Mouse (Mus musculus) heart, postnatal 0 days (tissue): ENCODE results near the gene Grin1. TPM values are rescaled to one million over a fixed set of nuclear protein-coding genes. Genes with fewer than 3 reads are reported as not detected.

Source experiments
- ATAC-seq: fragments of 200-750 bp; cut with Nextera tagmentation; 2 replicates; pipeline ENCODE4 v1.8.0; 2017; ENCODE audit warnings: low read depth, moderate number of reproducible peaks, moderate library complexity; ENCODE audit not compliant: insufficient read depth
- DNase-seq: peaks from one replicate; pipeline ENCODE4 v3.0.0-alpha.2; 2016; ENCODE audit warnings: low spot score
- H3K27ac ChIP-seq: fragments of 300-500 bp; sonication (generic); 2 replicates; pipeline ENCODE4 v1.5.1; 2014; ENCODE audit warnings: low read depth, mild to moderate bottlenecking
- H3K27me3 ChIP-seq: fragments of 300-500 bp; sonication (generic); 2 replicates; pipeline ENCODE4 v1.6.1; 2014; ENCODE audit warnings: low read length, mixed read lengths; ENCODE audit not compliant: control insufficient read depth, insufficient read depth
- H3K36me3 ChIP-seq: fragments of 300-500 bp; sonication (generic); replicated peaks from 2 replicates; pipeline ENCODE4 v1.6.1; 2014; ENCODE audit warnings: low read length, mixed read lengths; ENCODE audit not compliant: control insufficient read depth, insufficient read depth
- H3K4me1 ChIP-seq: fragments of 300-500 bp; sonication (generic); 2 replicates; pipeline ENCODE4 v1.6.1; 2014; ENCODE audit warnings: antibody characterized with exemption; ENCODE audit not compliant: control insufficient read depth, insufficient read depth
- H3K4me2 ChIP-seq: fragments of 300-500 bp; sonication (generic); 2 replicates; pipeline ENCODE4 v1.6.1; 2014; ENCODE audit warnings: low read depth, mild to moderate bottlenecking, low read length, moderate library complexity
- H3K4me3 ChIP-seq: fragments of 300-500 bp; sonication (generic); 2 replicates; pipeline ENCODE4 v1.5.1; 2014; ENCODE audit warnings: low read depth, low read length
- H3K9ac ChIP-seq: fragments of 300-500 bp; sonication (generic); replicated peaks from 2 replicates; pipeline ENCODE4 v1.6.1; 2014; ENCODE audit warnings: low read depth, low read length, mixed read lengths
- H3K9me3 ChIP-seq: fragments of 300-500 bp; sonication (generic); replicated peaks from 2 replicates; pipeline ENCODE4 v1.6.1; 2016; ENCODE audit warnings: low read length; ENCODE audit not compliant: control insufficient read depth
- CTCF ChIP-seq: IDR thresholded peaks from 2 replicates; pipeline ENCODE4 v1.5.1; 2016; ENCODE audit warnings: antibody characterized with exemption, control low read depth, low read depth
- EP300 ChIP-seq: IDR thresholded peaks from 2 replicates; pipeline ENCODE4 v1.6.1; 2016; ENCODE audit warnings: antibody characterized with exemption, low read depth
- WGBS: fragments of 180-500 bp; shearing (Covaris S2); extraction: QIAGEN DNeasy Blood & Tissue Kit; methylation state at CpG from one replicate; pipeline ENCODE4 v1.1.7; 2014; 5-methylcytosine and 5-hydroxymethylcytosine counted together
- polyA plus RNA-seq: library from polyadenylated mRNA; unstranded; fragments of >200 nt; fragmentation: Nextera tagmentation; extraction: Ambion mirVana; gene quantifications from 2 replicates; pipeline ENCODE4 v1.2.1, GENCODE M21; 2015
- total RNA-seq: library from RNA; depleted of rRNA; stranded (reverse); fragments of >200 nt; gene quantifications from 2 replicates; pipeline ENCODE4 v1.2.3, GENCODE M21; 2014; ENCODE audit warnings: low replicate concordance

Gene Grin1
- total and polyA plus RNA-seq, 2 experiments from 2014 or later = 0.46 TPM; not detected in 1

- no peak overlapping the region for H3K9ac ChIP-seq
- 81% methylated on average over 7 of the region's 7 CpGs for WGBS
- no peak for ATAC-seq
- TF ChIP-seq CTCF (no peak), EP300 (no peak)
- H3K27ac ChIP-seq = no peak overlapping the region
- H3K4me3 ChIP-seq = no peak overlapping the region
- peaks cover 23% of the 10 kb centered on the region for H3K36me3 ChIP-seq
- peaks cover 53% of the 10 kb centered on the region for H3K27me3 ChIP-seq
- no peaks in the 10 kb centered on the region for H3K9me3 ChIP-seq
- no peak overlapping the region for H3K4me2 ChIP-seq
- peaks cover 18% of the 10 kb centered on the region for H3K4me1 ChIP-seq
- no peak for DNase-seq
Observed at GRCm38 (mm10) chr2:25288734-25289345, 30.1 kb downstream of the Grin1 start.

DNA sequence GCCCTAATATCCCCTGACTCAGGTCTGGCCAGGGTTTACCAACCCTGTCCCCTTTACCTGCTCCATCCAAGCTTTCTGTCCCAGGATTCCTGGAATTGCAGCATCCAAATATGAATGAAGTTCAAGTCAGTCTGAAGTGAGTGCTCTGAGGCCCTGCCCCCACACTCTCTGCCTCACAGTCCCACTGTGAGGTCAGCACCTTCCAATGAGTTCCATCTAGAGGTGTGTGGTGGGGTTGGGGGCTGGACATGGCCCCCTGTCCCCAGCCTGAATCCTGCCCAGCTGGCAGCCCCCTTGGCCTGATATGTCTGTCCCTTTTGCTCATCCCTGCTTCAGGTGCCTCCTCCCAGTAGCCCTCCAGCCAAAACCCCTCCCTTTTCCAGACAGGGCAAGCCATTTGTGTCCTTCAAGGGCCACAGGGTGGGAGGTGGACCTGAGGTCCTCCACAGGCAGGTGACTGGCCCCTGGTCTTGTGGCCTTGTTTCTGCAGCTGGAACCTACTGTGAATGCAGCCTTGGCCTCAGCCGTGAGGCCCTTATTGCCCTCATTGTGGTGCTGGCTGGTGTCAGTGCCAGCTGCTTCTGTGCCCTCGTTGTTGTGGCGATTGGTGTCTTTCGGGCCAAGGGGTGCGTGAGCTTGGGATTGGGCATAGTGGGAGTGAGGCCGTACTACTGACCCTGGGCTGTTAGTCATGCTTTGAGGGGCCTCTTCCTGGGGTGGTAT is 30.9 kb downstream of the Grin1 start, which contains the start of gene Tmem210:
Tmem210 (plus strand) TSS at position 219 of the 723 bp plus-strand sequence.
- Histone ChIP-seq H3K4me1 (peaks cover 18% of the 10 kb centered on the region), H3K36me3 (peaks cover 29% of the 10 kb centered on the region), H3K27me3 (peaks cover 49% of the 10 kb centered on the region), H3K4me3 (no peak within 1 kb of the TSS), H3K4me2 (no peak within 1 kb of the TSS), H3K9me3 (no peaks in the 10 kb centered on the region), H3K27ac (no peak within 1 kb of the TSS), H3K9ac (no peak within 1 kb of the TSS)
- DNase-seq (no peak), ATAC-seq (no peak)
- TF ChIP-seq CTCF = no peak
- TF ChIP-seq EP300 = no peak
- 73% methylated on average over 6 of the region's 6 CpGs for WGBS

GRCm38 (mm10) chr2:25286837-25287636 is 31.9 kb downstream of the Grin1 start:
- Histone ChIP-seq H3K27me3 (peaks cover 41% of the 10 kb centered on the region), H3K9me3 (no peaks in the 10 kb centered on the region), H3K36me3 (peaks cover 40% of the 10 kb centered on the region), H3K4me3 (no peak overlapping the region), H3K27ac (no peak overlapping the region), H3K4me1 (peaks cover 12% of the 10 kb centered on the region), H3K4me2 (no peak overlapping the region), H3K9ac (no peak overlapping the region)
- no peak for DNase-seq
- TF ChIP-seq CTCF = no peak
- TF ChIP-seq EP300 = no peak
- WGBS = 24% methylated on average over 7 of the region's 7 CpGs
- ATAC-seq = peak; percentile 43

- Histone ChIP-seq H3K27ac (no peak overlapping the region), H3K36me3 (peaks cover 44% of the 10 kb centered on the region), H3K4me1 (peaks cover 11% of the 10 kb centered on the region), H3K27me3 (peaks cover 34% of the 10 kb centered on the region), H3K9me3 (no peaks in the 10 kb centered on the region), H3K4me2 (no peak overlapping the region), H3K4me3 (no peak overlapping the region), H3K9ac (no peak overlapping the region)
- TF ChIP-seq EP300 (no peak), CTCF (no peak)
- DNase-seq (no peak), ATAC-seq (no peak)
- WGBS = 53% methylated on average over 1 of the region's 1 CpGs
Observed at GRCm38 (mm10) chr2:25286314-25286713, 32.7 kb downstream of the Grin1 start.

GRCm38 (mm10) chr2:25285551-25285950 is 33.4 kb downstream of the Grin1 start:
- Histone ChIP-seq H3K9me3 (no peaks in the 10 kb centered on the region), H3K27ac (no peak overlapping the region), H3K27me3 (peaks cover 26% of the 10 kb centered on the region), H3K9ac (no peak overlapping the region), H3K4me1 (peaks cover 7% of the 10 kb centered on the region), H3K4me3 (no peak overlapping the region), H3K36me3 (peaks cover 51% of the 10 kb centered on the region), H3K4me2 (no peak overlapping the region)
- ATAC-seq = no peak
- no peak for TF ChIP-seq CTCF
- TF ChIP-seq EP300 = no peak
- WGBS = 89% methylated on average over 2 of the region's 2 CpGs
- no peak for DNase-seq
